Mouse (Mus musculus) limb, embryonic 12.5 days (tissue): ENCODE measurements around the gene Coq8a. TPM values are rescaled to one million over a fixed set of nuclear protein-coding genes. Genes with fewer than 3 reads are reported as not detected.

Source experiments
- polyA plus RNA-seq: library from polyadenylated mRNA; unstranded; fragments of >200 nt; fragmentation: Nextera tagmentation; extraction: Ambion mirVana; gene quantifications from 2 replicates; pipeline ENCODE4 v1.2.1, GENCODE M21; 2016

The Coq8a gene
- polyA plus RNA-seq, 1 experiment from 2014 or later, result 4.0 TPM

Other genes with a start within 250 kb of the Coq8a start
- gene Cdc42bpa, start 239.1 kb downstream of the Coq8a start, polyA plus RNA-seq, result 16.1 and 18.0 TPM in 2 replicates
- 10.3 and 10.7 TPM in 2 replicates for gene Psen2, start 63.8 kb upstream of the Coq8a start, polyA plus RNA-seq
- 13.9 and 14.5 TPM in 2 replicates for gene Itpkb, start 130.9 kb upstream of the Coq8a start, polyA plus RNA-seq